Mouse (Mus musculus) embryonic facial prominence, embryonic 11.5 days (tissue): ENCODE measurements around the gene Hnrnpul1. TPM values are rescaled to one million over a fixed set of nuclear protein-coding genes. Genes with fewer than 3 reads are reported as not detected.

Source experiments
- ATAC-seq: fragments of 200-750 bp; cut with Nextera tagmentation; replicated peaks from 2 replicates; pipeline ENCODE4 v1.8.0; 2017; ENCODE audit warnings: low read depth; ENCODE audit not compliant: insufficient number of reproducible peaks, low FRiP score, low TSS enrichment
- DNase-seq: peaks from one replicate; pipeline ENCODE4 v3.0.0-alpha.2; 2015; ENCODE audit warnings: low spot score
- H3K27ac ChIP-seq: fragments of 300-500 bp; sonication (generic); replicated peaks from 2 replicates; pipeline ENCODE4 v1.5.1; 2014; ENCODE audit warnings: mild to moderate bottlenecking, low read depth, low read length, control low read depth
- H3K27me3 ChIP-seq: fragments of 300-500 bp; sonication (generic); 2 replicates; pipeline ENCODE4 v1.6.1; 2014; ENCODE audit warnings: mild to moderate bottlenecking, low read length, moderate library complexity, mixed read lengths; ENCODE audit not compliant: control insufficient read depth, insufficient read depth
- H3K36me3 ChIP-seq: fragments of 300-500 bp; sonication (generic); replicated peaks from 2 replicates; pipeline ENCODE4 v1.6.1; 2014; ENCODE audit warnings: low read depth, mild to moderate bottlenecking, low read length, moderate library complexity, mixed read lengths; ENCODE audit not compliant: control insufficient read depth, insufficient read depth
- H3K4me1 ChIP-seq: fragments of 300-500 bp; sonication (generic); 2 replicates; pipeline ENCODE4 v1.6.1; 2014; ENCODE audit warnings: low read length, mixed read lengths; ENCODE audit not compliant: control insufficient read depth, insufficient read depth
- H3K4me2 ChIP-seq: fragments of 300-500 bp; sonication (generic); 2 replicates; pipeline ENCODE4 v1.6.1; 2014; ENCODE audit warnings: low read depth, mild to moderate bottlenecking, control low read depth, low read length, moderate library complexity
- H3K4me3 ChIP-seq: fragments of 300-500 bp; sonication (generic); 2 replicates; pipeline ENCODE4 v1.5.1; 2014; ENCODE audit warnings: low read depth, low read length, control low read depth
- H3K9ac ChIP-seq: fragments of 300-500 bp; sonication (generic); replicated peaks from 2 replicates; pipeline ENCODE4 v1.6.1; 2014; ENCODE audit warnings: mild to moderate bottlenecking, control low read depth, low read length
- H3K9me3 ChIP-seq: fragments of 300-500 bp; sonication (generic); replicated peaks from 2 replicates; pipeline ENCODE4 v1.6.1; 2016; ENCODE audit warnings: mild to moderate bottlenecking, low read length, inconsistent platforms, mixed read lengths; ENCODE audit not compliant: control insufficient read depth
- WGBS: fragments of 180-500 bp; shearing (Covaris S2); extraction: QIAGEN DNeasy Blood & Tissue Kit; methylation state at CpG from one replicate; pipeline ENCODE4 v1.1.7; 2014; 5-methylcytosine and 5-hydroxymethylcytosine counted together
- polyA plus RNA-seq: library from polyadenylated mRNA; unstranded; fragments of >200 nt; fragmentation: Nextera tagmentation; extraction: Ambion mirVana; gene quantifications from 2 replicates; pipeline ENCODE4 v1.2.1, GENCODE M21; 2014

Hnrnpul1 gene
- polyA plus RNA-seq, 1 experiment from 2014 or later = 76.8 TPM

DNA sequence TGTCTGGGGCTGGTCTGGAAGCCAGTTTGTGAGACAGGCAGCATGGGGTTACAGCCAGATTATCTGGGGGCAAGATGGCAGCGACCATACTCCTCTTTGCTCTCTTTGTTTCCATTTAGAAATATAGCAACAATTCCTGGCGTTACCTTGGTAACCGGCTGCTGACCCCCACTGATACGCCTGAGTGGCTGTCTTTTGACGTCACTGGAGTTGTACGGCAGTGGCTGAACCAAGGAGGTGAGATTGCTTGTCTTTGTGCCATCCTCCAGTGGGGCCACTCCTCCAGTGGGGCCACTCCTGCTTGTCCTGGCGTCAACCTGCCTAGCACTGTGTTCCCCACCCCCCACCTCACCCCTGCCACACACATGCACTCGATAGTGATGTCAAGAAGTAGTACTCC is 60.5 kb downstream of the Hnrnpul1 start:
- H3K9me3 ChIP-seq = no peaks in the 10 kb centered on the region
- no peak overlapping the region for H3K27ac ChIP-seq
- no peak overlapping the region for H3K4me2 ChIP-seq
- H3K36me3 ChIP-seq = no peaks in the 10 kb centered on the region
- H3K4me1 ChIP-seq = peaks cover 4% of the 10 kb centered on the region; the same call in 1 of the 2 replicates
- no peak overlapping the region for H3K9ac ChIP-seq
- DNase-seq (no peak), ATAC-seq (no peak)
- no peak overlapping the region for H3K4me3 ChIP-seq
- H3K27me3 ChIP-seq = peaks cover 8% of the 10 kb centered on the region
- 68% methylated on average over 8 of the region's 8 CpGs for WGBS

GRCm38 (mm10) chr7:25690051-25690450 is 64.5 kb downstream of the Hnrnpul1 start:
- no peak overlapping the region for H3K4me2 ChIP-seq
- 46% methylated on average over 5 of the region's 5 CpGs for WGBS
- no peak overlapping the region for H3K27ac ChIP-seq
- H3K4me1 ChIP-seq = peaks cover 10% of the 10 kb centered on the region
- DNase-seq = no peak
- no peaks in the 10 kb centered on the region for H3K36me3 ChIP-seq
- H3K4me3 ChIP-seq = no peak overlapping the region
- H3K9me3 ChIP-seq = no peaks in the 10 kb centered on the region
- ATAC-seq = no peak
- peaks cover 33% of the 10 kb centered on the region for H3K27me3 ChIP-seq
- no peak overlapping the region for H3K9ac ChIP-seq

GRCm38 (mm10) chr7:25689603-25690021 is 64.9 kb downstream of the Hnrnpul1 start:
- no peak for ATAC-seq
- peak overlapping the region; percentile 90 for H3K4me2 ChIP-seq
- peaks cover 10% of the 10 kb centered on the region for H3K4me1 ChIP-seq
- H3K27ac ChIP-seq = no peak overlapping the region
- no peaks in the 10 kb centered on the region for H3K36me3 ChIP-seq
- 9% methylated on average over 12 of the region's 12 CpGs for WGBS
- H3K9me3 ChIP-seq = no peaks in the 10 kb centered on the region
- H3K27me3 ChIP-seq = peaks cover 33% of the 10 kb centered on the region
- peak overlapping the region; percentile 55 for H3K4me3 ChIP-seq
- H3K9ac ChIP-seq = no peak overlapping the region
- DNase-seq = no peak

DNA sequence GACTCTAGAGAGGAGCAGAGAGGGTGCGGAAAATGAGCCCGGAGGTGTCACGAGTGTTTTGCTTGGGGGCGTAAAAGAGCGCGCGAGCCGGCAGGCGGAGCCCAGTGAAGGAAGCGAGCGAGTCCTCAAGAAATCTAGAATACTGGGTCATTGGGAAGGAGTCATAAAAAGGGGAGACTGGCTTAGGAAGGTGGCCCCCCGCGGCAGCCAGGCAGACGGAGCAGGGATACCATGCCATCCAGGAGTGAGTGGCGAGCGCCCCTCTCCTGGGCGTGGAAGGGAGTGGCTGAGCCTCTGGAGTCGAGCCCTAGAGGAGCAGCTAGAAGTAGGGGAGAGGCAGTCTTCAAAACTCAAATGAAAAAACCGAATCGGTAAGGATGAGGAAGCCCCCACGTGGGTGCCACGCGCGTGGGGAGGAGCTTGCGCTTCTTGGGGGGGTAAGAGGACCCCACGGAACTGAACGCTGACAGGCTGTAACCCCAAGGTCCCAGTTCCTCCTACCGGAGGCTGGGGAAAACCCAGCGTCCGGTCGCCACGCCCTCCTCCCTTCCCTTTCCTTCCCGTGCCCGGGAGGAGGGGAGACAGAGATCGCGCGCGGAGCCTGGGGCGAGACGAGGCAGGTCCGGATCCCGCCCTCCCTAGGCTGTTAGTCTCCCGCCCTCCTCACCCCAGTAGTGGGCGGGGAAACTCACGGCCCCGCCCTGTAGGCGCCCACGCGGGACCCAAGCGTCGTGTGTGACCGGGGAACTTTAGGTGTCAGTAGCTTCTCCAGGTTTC is 65.6 kb downstream of the Hnrnpul1 start:
- Histone ChIP-seq H3K4me2 (peak overlapping the region; percentile 90), H3K27me3 (peaks cover 33% of the 10 kb centered on the region), H3K36me3 (no peaks in the 10 kb centered on the region), H3K27ac (no peak overlapping the region), H3K9me3 (no peaks in the 10 kb centered on the region), H3K4me1 (peaks cover 10% of the 10 kb centered on the region), H3K4me3 (peak overlapping the region; percentile 55), H3K9ac (peak overlapping the region; percentile 42; the same call in 1 of the 2 replicates)
- WGBS = 1% methylated on average over 48 of the region's 52 CpGs
- 0 out of 2 replicates have a peak, but pooled peaks have one; percentile 15 for ATAC-seq
- peak; percentile 66 for DNase-seq

- Histone ChIP-seq H3K4me3 (peak overlapping the region; percentile 55), H3K9me3 (no peaks in the 10 kb centered on the region), H3K9ac (peak overlapping the region; percentile 18; the same call in 1 of the 2 replicates), H3K4me1 (peaks cover 10% of the 10 kb centered on the region), H3K36me3 (no peaks in the 10 kb centered on the region), H3K27ac (no peak overlapping the region), H3K4me2 (peak overlapping the region; percentile 90), H3K27me3 (peaks cover 33% of the 10 kb centered on the region)
- 1% methylated on average over 46 of the region's 47 CpGs for WGBS
- ATAC-seq (no peak; the same call in 1 of the 2 replicates), DNase-seq (peak; percentile 20)
These were observed 66.7 kb downstream of the Hnrnpul1 start for GRCm38 (mm10) chr7:25687811-25688401.

GRCm38 (mm10) chr7:25686680-25687531 is 67.7 kb downstream of the Hnrnpul1 start, which contains the start of gene Tgfb1:
Gene Tgfb1, plus strand, starts transcription at chr7:25687002.
- Histone ChIP-seq H3K9ac (peak within 1 kb of the TSS; percentile 63), H3K9me3 (no peaks in the 10 kb centered on the region), H3K4me1 (peaks cover 10% of the 10 kb centered on the region), H3K4me2 (peak within 1 kb of the TSS; percentile 90), H3K36me3 (no peaks in the 10 kb centered on the region), H3K4me3 (peak within 1 kb of the TSS; percentile 55), H3K27me3 (peaks cover 33% of the 10 kb centered on the region), H3K27ac (no peak within 1 kb of the TSS)
- peak; percentile 41 for ATAC-seq
- 1% methylated on average over 61 of the region's 69 CpGs for WGBS
- peak; percentile 71 for DNase-seq

DNA sequence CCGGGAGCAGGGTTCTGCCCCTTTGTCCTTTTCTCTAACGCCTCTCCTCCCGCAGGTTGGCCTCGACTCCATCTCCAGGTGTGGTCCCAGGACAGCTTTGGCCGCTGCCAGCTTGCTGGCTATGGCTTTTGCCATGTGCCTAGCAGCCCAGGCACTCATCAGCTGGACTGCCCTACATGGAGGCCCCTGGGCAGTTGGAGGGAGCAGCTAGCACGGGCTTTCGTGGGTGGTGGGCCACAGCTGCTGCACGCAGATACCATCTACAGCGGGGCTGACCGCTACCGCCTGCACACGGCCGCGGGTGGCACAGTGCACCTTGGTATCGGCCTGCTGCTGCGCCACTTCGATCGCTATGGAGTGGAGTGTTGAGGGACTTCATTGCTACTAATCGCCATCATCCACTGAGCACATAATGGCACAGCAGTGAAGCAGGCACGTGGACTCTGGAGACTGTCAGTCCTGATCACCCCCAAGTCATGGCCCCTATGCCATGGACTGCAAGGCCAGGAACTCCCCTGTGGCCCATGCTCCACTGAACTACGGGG is 68.6 kb downstream of the Hnrnpul1 start:
- H3K4me3 ChIP-seq = no peak overlapping the region
- no peaks in the 10 kb centered on the region for H3K9me3 ChIP-seq
- peak overlapping the region; percentile 5 for H3K4me2 ChIP-seq
- H3K27ac ChIP-seq = no peak overlapping the region
- 65% methylated on average over 21 of the region's 21 CpGs for WGBS
- no peaks in the 10 kb centered on the region for H3K36me3 ChIP-seq
- DNase-seq = no peak
- ATAC-seq = no peak
- peaks cover 10% of the 10 kb centered on the region for H3K4me1 ChIP-seq
- H3K27me3 ChIP-seq = peaks cover 33% of the 10 kb centered on the region
- H3K9ac ChIP-seq = no peak overlapping the region
